Mouse (Mus musculus) B cell, adult (primary cell): Measurements from ENCODE around the gene Kdm1b. TPM values are rescaled to one million over a fixed set of nuclear protein-coding genes. Genes with fewer than 3 reads are reported as not detected.

Experiments used
- total RNA-seq: library from RNA; stranded (reverse); gene quantifications from 4 replicates; pipeline ENCODE4 v1.2.4, GENCODE M21; 2023; ENCODE audit not compliant: inconsistent age

Kdm1b gene
- total RNA-seq = 13.4 to 23.0 TPM (median 17.8 TPM) in 4 replicates

DNA sequence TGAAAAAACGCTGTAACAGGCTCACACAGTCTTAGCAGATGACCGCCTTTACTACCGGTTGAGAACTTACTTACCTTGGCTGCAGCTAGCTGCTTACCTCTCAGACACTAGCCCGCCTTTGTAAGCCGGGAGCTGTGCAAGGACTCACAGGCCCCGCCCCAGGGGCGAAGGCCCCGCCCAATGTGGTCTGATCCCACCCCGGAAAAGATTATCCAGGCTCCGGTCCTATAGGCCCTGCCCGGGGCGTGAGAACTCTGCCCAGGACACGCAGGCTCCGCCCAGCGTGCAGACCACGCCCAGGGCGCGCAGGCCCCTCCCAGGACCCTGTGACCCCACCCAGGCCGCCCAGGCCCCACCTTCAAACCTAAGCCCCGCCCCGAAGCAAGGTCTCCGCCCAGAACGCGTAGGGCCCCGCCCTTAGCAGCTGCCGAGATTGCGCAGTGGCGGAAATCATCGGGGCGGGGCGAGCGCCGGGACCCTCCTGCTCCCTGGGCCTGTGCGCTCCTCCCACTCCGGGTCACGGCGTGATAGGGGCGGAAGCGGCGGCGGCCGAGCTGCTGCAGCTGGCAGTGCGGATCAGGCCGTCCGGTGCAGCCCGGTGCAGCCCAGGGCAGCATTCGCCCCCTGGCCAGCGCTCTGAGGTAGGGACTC is at the start of gene Kdm1b:
Gene Kdm1b, plus strand, starts transcription at position 470 of the 651 bp plus-strand sequence.

GRCm38 (mm10) chr13:47014334-47015194 is 28.7 kb upstream of the Kdm1b start, which contains the start of gene Nhlrc1:
Gene Nhlrc1, minus strand, starts transcription at chr13:47014850.

DNA sequence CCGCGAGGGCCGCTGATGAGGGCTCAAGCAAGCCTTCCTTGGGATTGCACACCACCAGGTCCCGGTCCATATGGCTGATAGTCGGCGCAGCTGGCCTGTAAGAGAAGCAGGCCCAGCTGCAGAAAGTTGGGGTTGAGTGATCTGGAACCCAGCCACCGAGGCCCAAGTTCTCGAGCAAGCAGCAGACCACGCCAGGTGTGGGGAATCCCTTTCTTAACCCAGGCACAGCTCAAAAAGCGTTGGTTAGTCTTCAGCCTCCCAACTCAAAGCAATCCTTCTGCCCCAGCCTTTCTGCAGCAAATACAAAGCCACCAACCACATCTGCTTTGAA is 1.3 kb downstream of the Kdm1b start, which contains the start of gene Tpmt:
Gene Tpmt, minus strand, starts transcription at position 121 of the 331 bp plus-strand sequence.

DNA sequence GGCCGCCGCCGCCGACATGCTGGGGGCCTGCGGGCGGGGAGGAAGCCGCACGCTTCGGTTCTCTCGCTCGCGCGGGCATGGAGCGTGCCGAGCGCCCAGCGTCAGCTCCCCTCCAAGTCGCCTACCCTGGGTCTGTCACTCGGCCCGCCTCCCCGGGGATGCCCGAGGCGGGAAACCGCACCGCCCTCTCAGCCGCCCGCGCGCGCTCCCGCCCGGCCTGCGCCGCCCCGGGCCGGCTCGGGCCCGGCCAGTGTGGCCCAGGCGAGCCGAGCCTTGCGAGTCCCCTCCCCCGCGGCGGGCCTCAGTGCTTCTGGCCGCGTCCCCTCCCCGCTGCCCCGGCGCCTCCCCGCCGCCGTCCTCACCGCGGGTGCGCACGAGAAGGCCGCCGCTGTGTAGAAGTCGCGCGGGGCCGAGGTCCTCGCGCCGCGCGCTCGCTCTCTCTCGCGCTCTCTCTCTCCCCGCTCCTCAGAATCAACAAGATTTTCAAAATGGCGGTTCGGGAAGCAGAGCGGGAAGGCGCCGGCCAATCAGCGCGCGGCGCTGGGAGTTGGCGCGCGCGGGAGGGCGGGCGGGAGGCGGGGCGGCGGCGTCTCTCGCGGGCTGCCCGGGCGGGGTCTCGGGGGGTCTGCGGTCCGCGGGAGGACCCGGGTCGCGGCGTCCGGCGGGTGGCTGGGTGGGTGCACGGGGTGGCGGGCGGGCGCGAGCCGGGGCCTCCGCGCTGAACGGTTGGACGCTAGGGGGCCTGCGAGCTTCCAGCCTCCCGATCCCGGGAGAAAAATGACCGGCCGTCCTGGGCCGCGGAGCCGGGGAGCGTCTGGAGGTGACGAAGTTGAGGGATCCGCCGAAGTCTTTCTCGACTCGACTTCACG is 62.6 kb downstream of the Kdm1b start, which contains the start of gene Dek:
Gene Dek, minus strand, starts transcription at position 491 of the 869 bp plus-strand sequence.

GRCm38 (mm10) chr13:47122537-47123430 is 79.5 kb downstream of the Kdm1b start, which contains the start of gene Rnf144b:
Gene Rnf144b, plus strand, starts transcription at chr13:47122656.

Other genes with a start within 250 kb of the Kdm1b start
- 7.9 to 12.8 TPM (median 11.4 TPM) in 4 replicates for gene Kif13a, start 113.6 kb upstream of the Kdm1b start, total RNA-seq
- 0.21 to 0.30 TPM (median 0.22 TPM) in 3 of 4 replicates, not detected in the other for gene Nhlrc1, start 28.6 kb upstream of the Kdm1b start, total RNA-seq
- gene Tpmt, start 1.2 kb downstream of the Kdm1b start, total RNA-seq = 0.66 to 3.7 TPM (median 0.77 TPM) in 3 of 4 replicates, not detected in the other
- gene Dek, start 62.7 kb downstream of the Kdm1b start, total RNA-seq = 126 to 142 TPM (median 134 TPM) in 4 replicates
- gene Rnf144b, start 79.2 kb downstream of the Kdm1b start, total RNA-seq = 0.90 to 1.8 TPM (median 1.5 TPM) in 4 replicates